Mouse (Mus musculus): ENCODE measurements around the gene Tmem165.

Gene Tmem165

GRCm38 (mm10) chr5:76245419-76245818 lies 61.7 kb downstream of the Tmem165 start:
- no peak for DNase-seq (ENCODE audit: low spot score in 2 of 2)

- no peak for DNase-seq (ENCODE audit: low spot score in 2 of 2)
Observed at GRCm38 (mm10) chr5:76246539-76246938, 62.9 kb downstream of the Tmem165 start.

GRCm38 (mm10) chr5:76250948-76251347 lies 67.3 kb downstream of the Tmem165 start:
- DNase-seq (ENCODE audit: low spot score in 2 of 2), result no peak

Measured in frontal cortex, postnatal 10 days (tissue).